Mouse (Mus musculus) cerebellum, postnatal 25 days (tissue): ENCODE data around the gene AI661453.

Experiments used
- DNase-seq, 2 experiments: peaks; one replicate each; pipeline ENCODE4 v3.0.0; 2021; ENCODE audit warnings: mixed read lengths in 2 of 2

Gene AI661453

GRCm38 (mm10) chr17:47441296-47442051 is 5.1 kb downstream of the AI661453 start:
- no peak for DNase-seq

- no peak for DNase-seq
These were observed 5.9 kb downstream of the AI661453 start for GRCm38 (mm10) chr17:47442271-47442670.

GRCm38 (mm10) chr17:47444113-47444512 is 7.7 kb downstream of the AI661453 start:
- DNase-seq: no peak

- DNase-seq: no peak
These were observed 9.1 kb downstream of the AI661453 start for GRCm38 (mm10) chr17:47445518-47445917.

GRCm38 (mm10) chr17:47446025-47446424 is 9.6 kb downstream of the AI661453 start:
- no peak for DNase-seq

GRCm38 (mm10) chr17:47446561-47446960 is 10.1 kb downstream of the AI661453 start:
- no peak for DNase-seq

- no peak for DNase-seq
These were observed 12.3 kb downstream of the AI661453 start for GRCm38 (mm10) chr17:47448523-47449372.

- DNase-seq: no peak
These were observed 13.0 kb downstream of the AI661453 start for GRCm38 (mm10) chr17:47449432-47449831.

- no peak for DNase-seq
These were observed 13.8 kb downstream of the AI661453 start for GRCm38 (mm10) chr17:47450239-47450638.

GRCm38 (mm10) chr17:47450880-47451565 is 14.6 kb downstream of the AI661453 start:
- DNase-seq: no peak

GRCm38 (mm10) chr17:47452886-47453285 is 16.5 kb downstream of the AI661453 start:
- no peak for DNase-seq

- no peak for DNase-seq
These were observed 18.3 kb downstream of the AI661453 start for GRCm38 (mm10) chr17:47454675-47455074.

GRCm38 (mm10) chr17:47458310-47458709 is 21.9 kb downstream of the AI661453 start:
- no peak for DNase-seq

- DNase-seq: no peak
These were observed 22.5 kb downstream of the AI661453 start for GRCm38 (mm10) chr17:47458936-47459335.

GRCm38 (mm10) chr17:47459341-47459919 is 23.0 kb downstream of the AI661453 start:
- DNase-seq: no peak

GRCm38 (mm10) chr17:47461688-47462087 is 25.3 kb downstream of the AI661453 start:
- DNase-seq: no peak

GRCm38 (mm10) chr17:47462209-47462608 is 25.8 kb downstream of the AI661453 start:
- no peak for DNase-seq

GRCm38 (mm10) chr17:47462728-47463388 is 26.4 kb downstream of the AI661453 start:
- DNase-seq: no peak

- no peak for DNase-seq
These were observed 28.0 kb downstream of the AI661453 start for GRCm38 (mm10) chr17:47464248-47464965.

- DNase-seq: no peak
These were observed 28.6 kb downstream of the AI661453 start for GRCm38 (mm10) chr17:47465016-47465415.

- DNase-seq: no peak
These were observed 29.9 kb downstream of the AI661453 start for GRCm38 (mm10) chr17:47466284-47466683.

GRCm38 (mm10) chr17:47467659-47468058 is 31.2 kb downstream of the AI661453 start:
- DNase-seq: no peak
